Mouse (Mus musculus) lung, postnatal 36 days (tissue): ENCODE results near the gene Gm13083.
"Not testable (repeated sequence)": the region's sequence is repeated elsewhere in the genome, so short reads cannot be mapped to it uniquely, and the experiment has no call there.

Experiments used
- DNase-seq: peaks from one replicate; pipeline ENCODE4 v3.0.0; 2022; ENCODE audit warnings: mixed read lengths

Gm13083 gene

DNA sequence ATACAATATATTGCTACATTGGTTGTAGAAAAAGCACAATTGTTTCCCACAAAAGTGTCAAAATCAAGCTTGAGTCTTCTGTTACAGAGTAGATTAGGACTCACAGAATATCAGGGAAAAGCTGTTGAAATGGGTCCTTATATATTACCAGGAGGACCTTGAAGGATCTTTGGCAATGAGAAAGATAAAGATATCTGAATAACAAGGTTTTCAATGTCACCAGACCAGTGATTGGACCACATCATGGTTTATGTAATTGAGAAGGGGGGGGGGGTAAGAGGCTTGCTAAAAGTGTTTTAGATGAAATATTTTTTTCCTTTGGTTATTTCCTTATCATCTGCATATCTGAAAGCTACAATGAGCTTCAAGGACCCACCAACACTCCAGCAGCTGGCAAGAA lies at the start of gene Gm13083:
Gene Gm13083, plus strand, starts transcription at position 301 of the 400 bp plus-strand sequence.
- not testable (repeated sequence) for DNase-seq

GRCm38 (mm10) chr4:143611927-143612326 lies 2.9 kb upstream of the Gm13083 start:
- not testable (repeated sequence) for DNase-seq

DNA sequence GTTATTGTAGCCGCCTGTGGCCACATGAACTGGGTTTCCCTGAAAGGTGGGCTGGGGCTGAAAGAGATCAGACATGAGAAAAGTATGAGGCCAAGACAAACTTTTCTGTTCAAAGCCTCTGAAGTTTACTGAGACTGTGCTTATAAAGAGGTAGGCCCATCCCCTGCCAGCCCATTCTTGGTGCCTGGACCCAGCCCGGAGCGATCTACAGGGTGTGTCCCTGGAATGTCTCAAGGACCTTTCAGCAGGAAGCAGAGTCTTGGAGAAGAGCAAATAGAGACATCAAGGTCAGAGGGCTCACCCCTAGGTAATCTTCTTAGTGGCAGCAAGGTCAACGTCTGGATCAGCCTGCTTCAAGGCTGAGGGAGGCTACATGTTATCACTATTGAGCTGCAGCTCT lies 3.3 kb downstream of the Gm13083 start:
- not testable (repeated sequence) for DNase-seq

- not testable (repeated sequence) for DNase-seq
These were observed 42.3 kb downstream of the Gm13083 start, which contains the start of gene Gm13088 for GRCm38 (mm10) chr4:143657146-143657545. Gene Gm13088, minus strand, starts transcription at chr4:143657246.
